Mouse (Mus musculus): ENCODE measurements around the gene Bfsp2. TPM values are rescaled to one million over a fixed set of nuclear protein-coding genes. Genes with fewer than 3 reads are reported as not detected.

The Bfsp2 gene
- polyA plus RNA-seq, 1 experiment from 2014 or later: 1.8 TPM

Other genes starting within 250 kb of the Bfsp2 start
- 15.7 and 23.3 TPM in 2 replicates for gene Trf, start 250.0 kb downstream of the Bfsp2 start, polyA plus RNA-seq (2015; fragmentation: Nextera tagmentation; extraction: Ambion mirVana)
- 1.2 and 1.8 TPM in 2 replicates for gene 1300017J02Rik, start 175.3 kb downstream of the Bfsp2 start, polyA plus RNA-seq (2015; fragmentation: Nextera tagmentation; extraction: Ambion mirVana)
- gene Topbp1, start 175.2 kb downstream of the Bfsp2 start, polyA plus RNA-seq (2015; fragmentation: Nextera tagmentation; extraction: Ambion mirVana): 59.9 and 66.3 TPM in 2 replicates
- 93.9 and 125 TPM in 2 replicates for gene Cdv3, start 114.6 kb downstream of the Bfsp2 start, polyA plus RNA-seq (2015; fragmentation: Nextera tagmentation; extraction: Ambion mirVana)